Mouse (Mus musculus) layer of hippocampus, adult 2 months (tissue): ENCODE data around the gene Cplx3. TPM values are rescaled to one million over a fixed set of nuclear protein-coding genes. Genes with fewer than 3 reads are reported as not detected.

Experiments used
- DNase-seq, 2 experiments: peaks; one replicate each; pipeline ENCODE4 v3.0.0; 2022; ENCODE audit warnings: low spot score in 2 of 2
- H3K27ac ChIP-seq: fragments of 200-600 bp; 2 replicates; pipeline ENCODE4 v1.8.1; 2022
- H3K4me3 ChIP-seq: fragments of 200-600 bp; 2 replicates; pipeline ENCODE4 v1.8.1; 2022; ENCODE audit warnings: mild to moderate bottlenecking
- CTCF ChIP-seq: fragments of 200-600 bp; conservative IDR thresholded peaks from 2 replicates; pipeline ENCODE4 v1.8.1; 2022; ENCODE audit warnings: antibody characterized with exemption, mild to moderate bottlenecking, moderate library complexity
- total RNA-seq, 2 experiments: library from RNA; stranded (reverse); gene quantifications; 2 replicates each; pipeline ENCODE4 v1.2.3; 2021

Gene Cplx3
- total RNA-seq, 2 experiments from 2014 or later, result 3.7 to 5.9 TPM

DNA sequence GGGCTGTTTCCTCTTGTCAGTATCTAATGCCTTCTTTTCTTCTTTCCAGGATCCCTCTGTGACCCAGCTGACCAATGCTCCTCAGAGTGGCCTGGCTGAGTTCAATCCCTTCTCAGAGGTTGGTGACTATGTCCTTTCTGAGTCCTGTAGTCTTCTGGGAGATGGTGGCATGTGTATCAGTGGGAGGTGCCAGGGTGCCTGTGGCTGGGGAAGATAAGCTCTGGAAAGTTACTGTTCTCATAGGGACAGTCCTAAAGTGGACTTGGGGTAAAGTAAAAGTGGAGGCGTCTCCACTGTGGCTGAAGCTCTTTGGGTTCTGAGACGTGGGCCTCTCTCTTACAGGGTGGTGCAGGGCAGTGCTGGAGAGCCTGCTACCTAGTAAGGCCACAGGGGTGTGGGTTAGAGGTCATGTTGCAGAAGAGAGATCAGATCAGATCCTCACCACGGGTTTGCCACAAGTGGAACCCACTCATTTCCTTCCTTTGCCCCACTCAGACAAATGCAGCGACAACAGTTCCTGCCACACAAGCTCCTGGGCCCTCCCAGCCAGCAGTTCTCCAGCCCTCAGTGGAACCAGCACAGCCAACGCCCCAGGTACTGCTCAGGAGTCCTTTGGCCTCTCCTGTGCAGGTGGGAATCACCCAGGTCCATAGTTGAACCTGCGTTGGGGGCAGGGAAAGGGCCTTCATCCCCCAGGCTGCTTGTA is 28.8 kb downstream of the Cplx3 start:
- TF ChIP-seq CTCF, result no peak
- Histone ChIP-seq H3K27ac (no peak overlapping the region), H3K4me3 (no peak overlapping the region)
- no peak for DNase-seq

DNA sequence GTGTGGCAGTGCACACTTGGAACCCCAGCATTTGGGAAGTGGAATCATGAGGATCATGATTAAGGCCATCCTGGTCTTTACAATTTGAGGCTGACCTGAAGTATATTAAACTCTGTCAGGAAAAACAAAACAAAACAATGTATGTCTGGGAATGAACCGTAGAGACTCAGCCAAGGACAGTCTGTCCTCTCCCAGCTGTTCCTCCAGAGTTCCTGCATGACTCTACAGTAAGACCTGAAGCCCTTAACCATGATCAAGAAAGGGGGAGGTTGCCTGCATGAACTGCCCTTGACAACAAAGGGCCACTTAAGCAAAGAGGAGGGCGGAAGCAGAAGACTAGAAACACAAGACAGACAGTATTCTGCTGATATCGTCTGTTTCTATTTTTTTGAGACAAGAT is 30.5 kb downstream of the Cplx3 start:
- no peak for DNase-seq
- TF ChIP-seq CTCF, result no peak
- Histone ChIP-seq H3K4me3 (no peak overlapping the region), H3K27ac (no peak overlapping the region)

DNA sequence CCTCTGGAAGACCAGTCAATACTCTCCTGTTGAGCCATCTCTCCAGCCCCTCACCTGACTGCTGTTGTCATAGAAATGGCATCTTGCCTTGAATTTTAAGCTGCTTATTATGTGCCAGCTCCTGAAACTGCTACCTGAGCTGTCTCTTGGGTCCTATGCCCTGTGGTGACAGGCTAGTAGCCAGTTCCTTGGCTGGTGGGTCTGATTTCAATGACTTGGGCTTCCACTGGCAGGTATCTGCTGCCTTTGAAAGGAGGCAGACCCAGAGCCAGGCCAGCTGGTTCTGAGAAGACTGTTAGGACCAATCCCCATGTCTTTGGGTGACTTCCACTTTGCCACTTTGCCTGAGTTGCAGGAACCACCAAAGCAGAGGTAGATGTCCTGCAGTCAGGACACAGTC is 31.7 kb downstream of the Cplx3 start:
- Histone ChIP-seq H3K4me3 (no peak overlapping the region), H3K27ac (no peak overlapping the region)
- no peak for DNase-seq
- no peak for TF ChIP-seq CTCF

DNA sequence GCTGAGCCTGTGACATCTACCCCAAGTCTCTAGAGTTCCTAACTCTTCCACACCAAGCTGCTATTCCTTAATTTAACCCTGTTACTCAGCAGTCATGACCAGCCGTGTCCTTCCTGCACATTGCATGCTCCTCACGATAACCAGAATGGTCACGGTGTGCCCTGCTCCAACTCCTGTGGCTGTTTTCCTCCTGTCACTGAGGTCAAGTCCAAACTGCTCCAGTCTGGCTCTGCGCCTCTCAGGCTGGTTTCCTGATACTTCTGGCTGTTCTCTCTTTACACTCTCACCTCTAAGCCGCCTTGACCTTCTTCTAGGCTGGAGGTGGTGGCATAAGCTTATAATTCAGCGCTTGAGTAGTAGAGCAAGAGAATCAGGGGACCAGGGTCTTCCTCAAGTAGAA is 37.6 kb downstream of the Cplx3 start:
- H3K27ac ChIP-seq, result no peak overlapping the region
- no peak for TF ChIP-seq CTCF
- H3K4me3 ChIP-seq, result no peak overlapping the region
- DNase-seq, result no peak

DNA sequence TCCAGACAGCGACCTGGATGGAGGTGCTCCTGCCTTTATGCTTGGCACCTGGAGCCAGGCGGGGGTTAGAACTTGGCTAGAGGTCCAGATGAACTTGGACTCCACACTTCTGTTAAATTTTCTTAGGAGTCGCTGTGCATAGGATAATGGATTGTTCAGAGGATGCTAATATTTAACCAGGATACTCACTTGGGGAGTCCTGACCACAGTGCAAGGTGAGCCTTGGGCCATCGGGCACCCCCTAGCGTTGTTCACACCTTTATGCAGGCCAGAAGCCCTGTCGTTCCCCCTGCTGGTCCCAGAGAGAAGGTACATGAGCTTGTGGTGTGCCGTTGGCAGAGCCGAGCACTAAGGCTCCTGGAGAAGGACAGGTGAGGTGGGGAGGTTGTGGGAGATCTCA is 39.2 kb downstream of the Cplx3 start:
- H3K27ac ChIP-seq, result peak overlapping the region; percentile 54
- peak; percentile 55 for TF ChIP-seq CTCF

DNA sequence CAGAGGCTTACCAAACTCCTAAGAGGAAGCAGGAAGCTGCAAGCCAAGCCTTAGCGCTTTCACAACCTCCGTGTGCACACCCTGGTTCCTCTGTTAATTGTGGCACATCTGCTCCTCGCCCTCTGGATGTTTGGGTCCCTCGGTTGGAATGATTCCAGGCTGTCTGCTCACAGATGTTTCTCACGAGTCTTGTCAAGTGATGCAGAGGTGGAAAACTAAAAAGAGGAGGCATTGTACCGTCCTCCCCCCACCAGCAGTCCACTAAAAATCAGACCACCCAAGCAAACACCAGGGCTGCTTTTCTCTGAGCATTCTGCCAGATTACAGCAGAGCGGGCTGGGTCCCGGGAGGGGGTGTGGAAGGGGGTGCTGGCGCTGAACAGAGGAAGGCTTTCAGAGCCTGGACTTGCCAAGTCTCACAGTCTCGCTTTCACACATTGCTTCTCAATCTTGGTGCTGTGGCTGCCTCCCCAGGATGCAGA is 40.3 kb downstream of the Cplx3 start:
- peak overlapping the region; percentile 54 for H3K27ac ChIP-seq
- no peak overlapping the region for H3K4me3 ChIP-seq
- peak; percentile 62 to 64 for DNase-seq
- no peak for TF ChIP-seq CTCF

More for the DNA sequence above, 39.2 kb downstream of the Cplx3 start:
- H3K4me3 ChIP-seq, result no peak overlapping the region
- no peak for DNase-seq

DNA sequence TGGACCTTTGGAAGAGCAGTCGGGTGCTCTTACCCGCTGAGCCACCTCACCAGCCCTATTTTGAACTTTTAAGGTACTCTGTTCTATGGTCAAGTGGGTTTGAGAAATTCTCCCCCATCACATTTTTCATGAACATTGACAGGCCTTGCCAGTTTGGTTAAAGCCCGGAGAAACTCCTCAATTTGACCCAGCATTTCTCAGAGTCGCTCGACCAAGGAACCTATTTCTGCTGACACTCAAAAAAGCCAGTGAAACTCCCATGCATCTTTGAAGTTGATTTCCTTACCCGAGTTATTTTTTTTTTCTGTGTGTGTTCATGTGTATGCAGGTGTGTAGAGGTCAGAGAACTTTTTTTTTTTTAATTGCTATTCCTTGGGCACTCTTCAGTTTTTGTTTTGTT is 41.5 kb downstream of the Cplx3 start:
- no peak for DNase-seq
- H3K4me3 ChIP-seq, result no peak overlapping the region
- TF ChIP-seq CTCF, result no peak
- H3K27ac ChIP-seq, result no peak overlapping the region; the same call in 1 of the 2 replicates

DNA sequence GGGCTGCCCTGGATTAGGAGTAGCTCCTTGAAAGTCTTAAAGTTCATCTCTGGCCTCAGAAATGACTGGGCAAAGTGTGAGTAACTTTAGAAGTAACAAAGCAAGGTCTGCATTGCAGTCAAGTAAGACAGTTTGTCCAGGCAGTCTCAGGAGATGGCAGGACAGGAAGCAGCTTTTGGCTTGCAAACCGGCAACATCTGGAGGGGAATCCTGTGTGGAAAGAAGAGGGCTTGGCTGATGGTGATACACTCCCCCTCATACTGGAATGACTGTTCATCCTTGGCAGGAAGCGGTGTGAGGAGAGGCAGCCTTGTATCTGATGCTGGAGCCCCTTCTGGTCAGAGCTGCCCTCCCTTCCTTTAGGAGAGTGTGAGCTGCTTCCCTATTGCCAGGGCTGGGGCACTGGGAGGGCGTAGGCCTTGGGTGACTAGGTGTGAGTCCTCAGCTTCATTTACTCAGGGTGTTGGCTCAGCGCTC is 43.1 kb downstream of the Cplx3 start:
- no peak for DNase-seq
- no peak for TF ChIP-seq CTCF
- H3K27ac ChIP-seq, result peak overlapping the region; percentile 60
- no peak overlapping the region for H3K4me3 ChIP-seq

DNA sequence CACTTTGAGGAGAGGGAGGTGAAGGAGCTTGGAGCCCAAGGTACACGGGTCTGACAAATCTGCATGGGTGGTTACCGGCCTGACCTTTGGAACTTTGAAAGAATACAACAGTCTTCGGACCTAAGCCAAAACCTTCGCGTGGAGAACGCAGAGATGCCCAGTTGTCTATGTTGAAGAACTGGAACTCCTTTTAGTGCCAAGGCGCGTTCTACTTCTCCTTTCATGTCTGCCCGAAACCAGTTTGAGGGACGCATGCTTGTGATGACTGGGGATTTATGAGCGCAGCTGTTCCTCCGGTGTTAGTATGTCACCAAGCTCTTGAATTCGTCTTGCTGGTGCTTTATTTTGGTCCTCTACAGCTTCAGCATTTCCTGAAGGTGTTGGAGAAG is 44.4 kb downstream of the Cplx3 start:
- DNase-seq, result no peak
- TF ChIP-seq CTCF, result no peak
- H3K4me3 ChIP-seq, result peak overlapping the region; percentile 71
- peak overlapping the region; percentile 97; the same call in 1 of the 2 replicates for H3K27ac ChIP-seq

DNA sequence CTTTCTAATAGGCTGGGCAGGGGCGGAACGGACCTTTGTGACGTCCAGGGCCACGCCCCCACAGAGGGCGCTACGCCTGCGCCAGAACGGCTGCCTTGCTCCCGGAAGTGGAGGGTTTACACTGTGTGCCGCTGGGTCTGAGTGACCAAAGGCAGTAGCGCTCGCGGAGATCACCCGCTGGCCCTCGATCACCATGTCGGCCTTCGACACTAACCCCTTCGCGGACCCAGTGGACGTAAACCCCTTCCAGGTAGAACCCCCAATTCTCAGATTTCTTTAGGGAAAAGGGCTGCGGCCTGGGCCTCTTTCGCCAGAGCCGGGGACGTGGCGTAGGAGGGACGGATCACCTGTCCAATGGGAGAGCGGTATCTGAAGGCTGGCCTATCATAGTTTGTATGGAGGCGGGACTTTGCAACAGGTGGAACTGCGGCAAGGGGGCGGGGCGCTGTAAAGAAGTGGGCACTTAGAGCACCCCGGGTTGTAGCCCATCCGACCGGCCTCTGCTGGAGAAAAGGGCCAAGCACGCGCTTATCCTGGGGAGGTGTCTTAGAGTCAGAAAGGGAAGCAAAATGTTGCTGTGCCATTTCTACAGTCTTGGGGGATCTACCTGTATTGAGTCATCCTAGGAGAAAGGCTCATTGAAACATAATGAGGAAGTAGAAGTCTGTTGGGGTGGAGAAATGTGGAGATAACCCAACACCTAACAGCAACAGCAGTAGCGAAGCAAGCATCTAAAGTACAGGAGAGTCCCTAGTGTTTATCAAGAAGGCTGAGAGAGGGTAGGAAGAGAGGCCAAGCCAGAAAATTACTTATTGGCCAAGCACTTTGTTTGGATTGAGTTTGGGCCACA is 45.0 kb downstream of the Cplx3 start, which contains the start of gene Scamp2:
Gene Scamp2 (plus strand): TSS at position 83 of the 850 bp plus-strand sequence.
- DNase-seq, result peak; percentile 92 to 94
- peak within 1 kb of the TSS; percentile 97 for H3K27ac ChIP-seq
- TF ChIP-seq CTCF, result peak; percentile 9
- H3K4me3 ChIP-seq, result peak within 1 kb of the TSS; percentile 71

DNA sequence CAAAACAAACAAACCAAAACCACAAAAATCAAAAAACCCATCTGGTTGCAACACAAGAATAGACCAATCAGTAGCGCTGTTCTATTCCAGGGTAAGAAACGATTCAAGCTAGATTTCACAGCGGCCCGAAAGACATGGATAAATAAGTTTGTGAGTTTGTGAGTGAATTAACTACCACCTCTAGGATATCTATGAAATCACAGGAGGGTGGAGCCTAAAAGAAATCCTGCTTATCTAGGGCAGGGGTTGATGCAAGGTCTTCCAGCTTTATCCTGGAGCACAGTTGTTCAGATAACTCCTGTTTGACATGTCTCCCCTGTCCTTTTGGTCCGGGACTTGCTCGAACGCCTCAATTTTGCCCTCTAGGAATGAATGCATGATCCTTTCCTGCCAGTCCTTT is 45.8 kb downstream of the Cplx3 start:
- no peak for TF ChIP-seq CTCF
- no peak for DNase-seq
- peak overlapping the region; percentile 97 for H3K27ac ChIP-seq

DNA sequence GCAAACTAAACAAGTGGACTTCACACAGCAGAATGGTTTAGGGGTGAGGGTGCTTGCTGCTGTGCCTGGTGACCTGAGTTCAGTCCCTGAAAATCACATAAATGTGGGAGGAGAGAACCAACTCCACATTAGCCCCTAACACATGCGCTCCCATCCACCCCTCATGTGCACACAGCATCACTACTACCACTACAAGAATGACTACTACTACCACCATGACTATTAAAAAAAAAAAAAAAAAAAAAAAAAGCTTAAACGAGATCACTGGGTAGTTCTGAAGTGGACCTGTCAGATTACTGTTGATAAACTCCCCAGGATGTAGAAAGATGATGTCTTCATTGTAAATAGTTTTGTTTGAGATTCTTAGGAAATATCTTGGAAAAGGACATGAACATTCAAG is 46.5 kb downstream of the Cplx3 start:
- H3K4me3 ChIP-seq, result no peak overlapping the region
- no peak for TF ChIP-seq CTCF
- no peak overlapping the region for H3K27ac ChIP-seq
- no peak for DNase-seq

More for the DNA sequence above, 45.8 kb downstream of the Cplx3 start:
- peak overlapping the region; percentile 71 for H3K4me3 ChIP-seq

DNA sequence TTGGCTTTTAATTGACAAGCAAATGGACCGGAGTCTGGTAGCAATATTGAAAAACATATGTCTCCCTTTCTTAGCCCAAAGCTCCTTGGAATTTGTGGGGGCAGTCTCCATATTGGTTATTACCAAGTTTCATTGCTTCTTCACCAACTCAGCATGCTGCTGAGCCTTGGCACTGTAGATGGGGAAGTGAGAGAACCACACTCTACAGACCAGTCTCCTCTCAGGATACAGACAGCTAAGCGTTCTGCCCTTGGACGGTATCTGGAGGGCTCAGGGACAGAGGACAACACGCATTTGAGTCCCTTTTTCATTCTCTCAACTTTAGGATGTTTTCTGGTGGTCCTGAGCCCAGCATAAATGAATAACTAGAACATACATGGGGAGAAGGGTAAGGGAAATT is 47.5 kb downstream of the Cplx3 start:
- no peak for TF ChIP-seq CTCF
- Histone ChIP-seq H3K4me3 (no peak overlapping the region), H3K27ac (no peak overlapping the region)
- no peak for DNase-seq

DNA sequence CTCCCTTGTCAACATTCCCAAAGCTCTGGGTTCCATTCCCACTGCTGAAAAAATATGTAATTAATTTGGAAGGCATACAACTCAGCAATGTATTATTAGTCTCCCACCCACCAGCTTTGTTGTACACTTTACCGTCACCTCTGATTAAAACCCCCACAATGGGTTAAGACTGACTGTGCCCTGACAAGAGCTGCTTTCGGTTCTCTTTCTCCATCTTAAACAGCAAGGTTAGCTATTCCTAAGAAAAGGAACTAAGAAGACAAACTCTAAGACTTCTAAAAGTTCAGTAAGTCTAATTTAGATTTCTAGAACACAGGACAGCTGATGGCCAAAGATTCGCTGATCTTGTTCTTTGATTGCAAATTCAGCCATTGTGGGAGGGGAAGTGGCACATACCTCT is 48.9 kb downstream of the Cplx3 start:
- TF ChIP-seq CTCF, result no peak
- Histone ChIP-seq H3K27ac (peak overlapping the region; percentile 23; the same call in 1 of the 2 replicates), H3K4me3 (no peak overlapping the region)
- DNase-seq, result no peak
